Mouse (Mus musculus) spleen, adult 2 months (tissue): ENCODE measurements around the gene Crb1. TPM values are rescaled to one million over a fixed set of nuclear protein-coding genes. Genes with fewer than 3 reads are reported as not detected.

Experiments
- DNase-seq, 2 experiments: peaks; one replicate each; pipeline versions ENCODE4 v3.0.0 to v3.0.0-alpha.2; 2012 to 2021; ENCODE audit warnings: low spot score in 2 of 2, low read depth in 1 of 2
- H3K27ac ChIP-seq: fragments of 200-500 bp; 2 replicates; pipeline ENCODE4 v1.5.1; 2012; ENCODE audit warnings: low read length, inconsistent platforms; ENCODE audit not compliant: insufficient read depth
- H3K27me3 ChIP-seq: fragments of 200-500 bp; 2 replicates; pipeline ENCODE4 v1.6.1; 2012; ENCODE audit warnings: mild to moderate bottlenecking, moderate library complexity, low read length, inconsistent platforms; ENCODE audit not compliant: control insufficient read depth, insufficient read depth
- H3K36me3 ChIP-seq: fragments of 200-500 bp; 2 replicates; pipeline ENCODE4 v1.6.1; 2012; ENCODE audit warnings: mild to moderate bottlenecking, low read length, inconsistent platforms; ENCODE audit not compliant: control insufficient read depth, insufficient read depth
- H3K4me1 ChIP-seq: fragments of 200-500 bp; 2 replicates; pipeline ENCODE4 v1.6.1; 2011; ENCODE audit warnings: inconsistent platforms; ENCODE audit not compliant: control insufficient read depth, insufficient read depth, insufficient read length
- H3K4me3 ChIP-seq: fragments of 200-500 bp; 2 replicates; pipeline ENCODE4 v1.5.1; 2011; ENCODE audit warnings: mild to moderate bottlenecking, inconsistent platforms; ENCODE audit not compliant: insufficient read depth, insufficient read length; ENCODE audit errors: extremely low read depth
- CTCF ChIP-seq: fragments of 200-500 bp; IDR thresholded peaks from 2 replicates; pipeline ENCODE4 v1.5.1; 2011; ENCODE audit warnings: mild to moderate bottlenecking, inconsistent platforms; ENCODE audit not compliant: insufficient read depth, insufficient read length, insufficient replicate concordance; ENCODE audit errors: extremely low read depth
- POLR2A ChIP-seq: fragments of 200-500 bp; IDR thresholded peaks from 2 replicates; pipeline ENCODE4 v1.6.1; 2011; ENCODE audit warnings: low read depth, low read length, inconsistent platforms
- WGBS: fragments of 180-500 bp; shearing (Covaris S2); methylation state at CpG from one replicate; pipeline ENCODE4 v1.1.7; 2018; 5-methylcytosine and 5-hydroxymethylcytosine counted together
- polyA plus RNA-seq: library from polyadenylated mRNA; depleted of rRNA; stranded (reverse); fragments of >200 nt; gene quantifications from 2 replicates; pipeline ENCODE4 v1.2.3, GENCODE M21; 2012

The Crb1 gene
- polyA plus RNA-seq, 1 experiment, result not detected

- Histone ChIP-seq H3K36me3 (no peaks in the 10 kb centered on the region), H3K4me1 (no peaks in the 10 kb centered on the region), H3K27ac (no peak overlapping the region), H3K4me3 (no peak overlapping the region), H3K27me3 (no peaks in the 10 kb centered on the region)
- no peak for DNase-seq
- TF ChIP-seq CTCF (no peak), POLR2A (no peak)
- 41% methylated on average over 4 of the region's 4 CpGs for WGBS
These were observed 170.6 kb downstream of the Crb1 start for GRCm38 (mm10) chr1:139206259-139206658.

- DNase-seq, result no peak
- H3K27ac ChIP-seq, result no peak overlapping the region
- H3K36me3 ChIP-seq, result no peaks in the 10 kb centered on the region
- TF ChIP-seq CTCF, result no peak
- TF ChIP-seq POLR2A, result no peak
- H3K27me3 ChIP-seq, result no peaks in the 10 kb centered on the region
- H3K4me3 ChIP-seq, result no peak overlapping the region
- H3K4me1 ChIP-seq, result no peaks in the 10 kb centered on the region
- WGBS, result 82% methylated on average over 5 of the region's 5 CpGs
These were observed 173.9 kb downstream of the Crb1 start for GRCm38 (mm10) chr1:139203026-139203425.

GRCm38 (mm10) chr1:139194428-139195028 is 182.4 kb downstream of the Crb1 start:
- 73% methylated on average over 5 of the region's 5 CpGs for WGBS
- no peaks in the 10 kb centered on the region for H3K4me1 ChIP-seq
- H3K27ac ChIP-seq, result no peak overlapping the region
- no peaks in the 10 kb centered on the region for H3K27me3 ChIP-seq
- no peak for DNase-seq
- H3K36me3 ChIP-seq, result no peaks in the 10 kb centered on the region
- H3K4me3 ChIP-seq, result no peak overlapping the region
- no peak for TF ChIP-seq POLR2A
- no peak for TF ChIP-seq CTCF

- no peak for TF ChIP-seq POLR2A
- TF ChIP-seq CTCF, result no peak
- 76% methylated on average over 2 of the region's 2 CpGs for WGBS
- DNase-seq, result no peak
- Histone ChIP-seq H3K36me3 (no peaks in the 10 kb centered on the region), H3K27ac (no peak overlapping the region), H3K27me3 (no peaks in the 10 kb centered on the region), H3K4me1 (no peaks in the 10 kb centered on the region), H3K4me3 (no peak overlapping the region)
These were observed 182.9 kb downstream of the Crb1 start for GRCm38 (mm10) chr1:139194011-139194410.

GRCm38 (mm10) chr1:139192635-139193034 is 184.3 kb downstream of the Crb1 start:
- H3K27me3 ChIP-seq, result no peaks in the 10 kb centered on the region
- no peaks in the 10 kb centered on the region for H3K36me3 ChIP-seq
- H3K4me3 ChIP-seq, result no peak overlapping the region
- H3K4me1 ChIP-seq, result no peaks in the 10 kb centered on the region
- DNase-seq, result no peak
- no peak overlapping the region for H3K27ac ChIP-seq
- 82% methylated on average over 3 of the region's 3 CpGs for WGBS
- no peak for TF ChIP-seq CTCF
- TF ChIP-seq POLR2A, result no peak

GRCm38 (mm10) chr1:139180481-139181149 is 196.3 kb downstream of the Crb1 start:
- Histone ChIP-seq H3K36me3 (no peaks in the 10 kb centered on the region), H3K4me3 (no peak overlapping the region), H3K4me1 (no peaks in the 10 kb centered on the region), H3K27ac (no peak overlapping the region), H3K27me3 (no peaks in the 10 kb centered on the region)
- WGBS, result 56% methylated on average over 6 of the region's 6 CpGs
- no peak for DNase-seq
- TF ChIP-seq POLR2A (no peak), CTCF (no peak)

- Histone ChIP-seq H3K4me1 (no peaks in the 10 kb centered on the region), H3K27ac (no peak overlapping the region), H3K4me3 (no peak overlapping the region), H3K36me3 (no peaks in the 10 kb centered on the region), H3K27me3 (no peaks in the 10 kb centered on the region)
- DNase-seq, result no peak
- TF ChIP-seq POLR2A (no peak), CTCF (no peak)
- 72% methylated on average over 1 of the region's 1 CpGs for WGBS
These were observed 197.2 kb downstream of the Crb1 start for GRCm38 (mm10) chr1:139179707-139180106.
